Mouse (Mus musculus): Measurements from ENCODE around the gene Kndc1.

- TF ChIP-seq CTCF (IDR thresholded peaks at IDR 0.05; ENCODE audit: control insufficient read depth, insufficient read depth, low read length) (no peak), POLR2A (IDR thresholded peaks at IDR 0.05; ENCODE audit: borderline replicate concordance, control insufficient read depth, low read depth, low read length) (no peak)
Measured at GRCm38 (mm10) chr7:139898606-139899005, 4.1 kb downstream of the Kndc1 start.

Data from bone marrow, adult 2 months (tissue).